Mouse (Mus musculus): ENCODE measurements at regions not wholly inside any gene's neighbourhood (a gene's known extent, or its start where the extent isn't known, plus 50 kb on each side); places are given as distances from the start of the nearest gene placed in this dataset.

GRCm38 (mm10) chr10:120666202-120666860, 190.1 kb upstream of the Hmga2 start:
- no peak for DNase-seq (ENCODE audit: low read depth)

- no peak for DNase-seq (ENCODE audit: low read depth)
These were observed 189.4 kb upstream of the Hmga2 start for GRCm38 (mm10) chr10:120665670-120666069.

DNA sequence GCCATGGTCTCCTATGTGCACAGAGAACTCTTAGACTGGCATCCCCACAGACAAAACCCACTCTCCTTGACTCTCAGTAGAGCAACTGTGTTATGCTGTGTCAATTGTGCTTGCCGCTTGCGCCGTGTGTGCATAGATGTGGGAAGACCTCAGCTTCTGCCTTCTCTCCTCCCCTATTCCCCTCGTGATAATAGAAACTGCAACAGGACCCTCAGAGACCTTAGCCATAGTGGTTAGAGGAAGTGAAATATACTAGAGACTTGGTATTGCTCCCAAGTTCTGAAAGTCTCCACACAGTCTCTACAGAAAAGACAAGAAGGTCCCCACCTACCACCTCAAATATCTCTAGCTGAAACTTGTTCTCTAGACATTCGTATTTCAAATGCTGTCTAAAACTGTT, 188.2 kb upstream of the Hmga2 start:
- no peak for DNase-seq (ENCODE audit: low read depth)

DNA sequence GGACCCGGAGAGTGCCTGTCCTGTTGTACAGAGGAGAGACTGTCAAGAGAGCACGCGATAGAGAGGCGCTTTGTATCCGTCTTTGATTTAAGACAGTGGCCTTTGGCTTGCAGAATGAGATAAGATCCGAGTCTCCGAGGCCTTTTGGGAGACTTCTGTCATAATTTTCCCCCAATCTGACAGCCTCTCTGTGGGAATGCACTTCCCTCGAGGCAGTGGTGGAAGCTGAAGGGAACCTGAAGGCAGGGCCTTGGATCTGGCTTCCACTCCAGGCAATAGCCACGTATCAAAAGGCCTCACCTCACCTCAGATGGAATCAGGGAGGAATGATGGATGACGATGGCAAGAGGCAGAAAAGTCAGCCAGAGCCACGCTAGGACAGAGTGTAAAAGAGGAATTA, 187.1 kb upstream of the Hmga2 start:
- no peak for DNase-seq (ENCODE audit: low read depth)

DNA sequence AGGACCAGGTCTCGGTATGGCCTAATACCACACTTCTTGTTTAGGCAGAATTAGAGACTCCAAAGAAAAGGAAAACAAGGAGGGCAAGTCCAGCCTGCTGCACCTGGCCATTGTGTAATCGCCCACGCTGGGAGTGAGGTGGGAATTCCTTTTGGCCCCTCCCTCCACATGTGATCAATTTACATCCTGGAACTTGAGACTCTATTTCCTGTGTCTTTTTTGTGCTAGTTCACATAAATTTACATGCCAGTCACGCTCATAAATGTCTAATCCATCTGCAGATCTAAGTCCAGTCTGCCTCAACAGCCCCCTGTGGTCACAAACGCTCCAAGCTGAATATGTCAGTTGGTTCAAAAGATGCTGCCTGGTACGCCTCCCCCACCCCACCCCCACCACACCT, 184.2 kb upstream of the Hmga2 start:
- no peak for DNase-seq (ENCODE audit: low read depth)

GRCm38 (mm10) chr10:120655238-120655931, 179.1 kb upstream of the Hmga2 start:
- no peak for DNase-seq (ENCODE audit: low read depth)

DNA sequence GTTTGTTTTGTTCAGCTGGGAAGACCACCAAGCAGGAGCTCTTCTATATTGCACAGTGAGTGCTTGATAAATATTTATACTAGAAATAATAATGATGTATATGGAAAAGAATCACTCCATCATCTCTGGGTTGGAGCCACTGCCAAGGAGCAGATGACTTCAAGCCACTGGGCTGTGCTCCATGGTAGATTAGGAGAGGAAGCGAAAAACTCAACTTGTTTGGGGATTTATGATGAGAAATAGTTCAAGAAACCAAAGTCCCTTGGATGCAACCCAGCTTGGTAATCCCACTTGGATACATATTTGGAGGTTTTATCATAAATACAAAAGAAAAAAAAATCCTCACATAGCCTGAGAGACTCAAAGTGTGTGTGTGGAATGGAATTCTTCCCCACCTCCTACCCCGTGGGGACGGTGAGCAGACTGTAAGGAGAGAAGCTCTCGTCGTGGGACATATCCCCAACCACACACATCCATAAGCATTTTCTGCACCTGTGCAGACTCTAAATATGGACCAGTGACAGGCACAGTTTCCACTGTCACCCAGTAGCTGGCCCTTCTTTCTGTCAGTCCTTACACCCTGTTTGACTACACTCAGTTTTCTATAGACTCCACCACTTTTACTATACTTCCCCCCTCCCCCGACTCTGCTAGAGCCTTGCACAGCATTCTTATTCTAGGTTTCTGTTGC, 176.4 kb upstream of the Hmga2 start:
- no peak for DNase-seq (ENCODE audit: low read depth)

GRCm38 (mm10) chr10:120651845-120652244, 175.6 kb upstream of the Hmga2 start:
- no peak for DNase-seq (ENCODE audit: low read depth)

- no peak for DNase-seq (ENCODE audit: low read depth)
These were observed 174.1 kb upstream of the Hmga2 start for GRCm38 (mm10) chr10:120650336-120650735.

- no peak for DNase-seq (ENCODE audit: low read depth)
These were observed 172.5 kb upstream of the Hmga2 start for GRCm38 (mm10) chr10:120648741-120649140.

DNA sequence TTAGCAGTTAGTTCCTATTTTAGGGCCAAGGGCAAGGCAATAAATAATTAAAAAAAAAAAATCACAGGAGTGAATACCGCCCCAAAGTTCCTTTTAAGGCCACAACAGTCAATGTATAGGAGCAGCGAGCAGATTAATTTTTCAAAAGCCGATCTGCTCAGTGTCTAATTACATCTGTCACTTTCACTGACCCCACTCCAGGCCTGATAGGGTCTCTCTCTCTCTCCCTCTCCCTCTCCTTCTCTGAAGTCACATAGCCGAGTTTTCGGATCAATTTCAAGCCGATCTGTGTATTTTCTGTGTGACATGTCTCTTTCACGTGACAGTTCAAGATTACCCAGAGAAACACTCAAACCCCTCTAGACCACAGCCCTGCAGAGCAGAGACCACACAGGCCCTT, 171.8 kb upstream of the Hmga2 start:
- DNase-seq (ENCODE audit: low read depth) = no peak

DNA sequence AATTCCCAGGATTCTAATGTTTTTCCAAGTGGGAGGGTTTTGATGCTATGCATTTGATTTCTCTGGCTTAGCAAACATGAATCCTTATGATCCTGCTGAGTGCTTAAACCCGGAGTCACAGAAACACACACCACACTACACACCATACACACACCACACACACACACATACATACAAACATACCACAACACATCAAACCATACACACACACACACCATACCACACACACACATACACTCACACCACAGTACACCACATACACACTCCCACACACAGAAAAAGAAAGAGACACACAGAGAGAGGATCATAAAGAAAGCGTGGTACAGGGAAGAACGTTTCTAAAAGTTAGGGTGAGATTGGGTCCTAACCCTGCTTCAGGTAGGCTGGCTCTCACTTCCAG, 171.1 kb upstream of the Hmga2 start:
- DNase-seq (ENCODE audit: low read depth) = no peak

DNA sequence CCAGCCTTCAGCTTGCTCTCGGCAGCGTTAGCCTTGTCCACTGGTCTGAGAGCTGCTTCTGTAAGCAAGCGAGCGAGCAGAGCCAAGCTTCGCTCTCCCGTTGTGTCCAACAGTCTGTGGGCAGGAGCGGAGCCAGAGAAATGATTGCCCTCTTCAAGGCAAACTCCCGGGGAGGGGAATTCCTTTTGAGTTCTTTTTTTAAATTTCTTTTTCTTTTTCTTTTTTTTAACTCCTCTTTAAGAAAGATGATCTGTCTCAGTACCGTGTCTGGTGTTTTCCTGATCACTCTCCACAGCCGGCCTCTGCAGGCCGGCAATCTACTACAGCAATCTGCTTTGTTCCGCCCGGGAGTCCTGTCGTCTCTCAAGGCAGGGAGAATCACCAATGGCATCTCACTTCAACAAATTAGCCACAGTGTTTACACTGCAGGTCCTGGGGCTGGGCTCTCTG, 170.6 kb upstream of the Hmga2 start:
- DNase-seq (ENCODE audit: low read depth) = no peak

DNA sequence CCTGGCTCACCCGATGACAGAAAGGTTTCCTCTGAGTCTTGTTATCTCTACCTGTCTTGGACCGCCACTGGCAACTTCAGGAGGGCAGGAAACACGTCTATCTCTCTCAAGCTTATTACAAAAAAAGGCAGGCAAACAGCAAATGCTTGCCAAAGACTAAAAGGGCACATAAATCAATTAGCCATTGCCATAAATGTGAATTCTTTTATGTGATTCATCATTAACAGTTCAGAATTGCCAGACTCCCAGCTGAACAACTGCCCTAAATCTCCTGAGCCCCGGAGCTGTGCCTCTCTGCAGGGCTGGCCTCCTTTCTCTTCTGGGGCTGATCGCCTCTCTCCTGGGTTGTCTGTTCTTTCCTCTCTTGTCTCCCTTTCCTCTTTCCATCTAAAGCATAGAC, 164.6 kb upstream of the Hmga2 start:
- DNase-seq (ENCODE audit: low read depth) = no peak

GRCm38 (mm10) chr10:120638316-120638715, 162.0 kb upstream of the Hmga2 start:
- no peak for DNase-seq (ENCODE audit: low read depth)

- DNase-seq (ENCODE audit: low read depth) = peak; percentile 49
These were observed 159.7 kb upstream of the Hmga2 start for GRCm38 (mm10) chr10:120635818-120636543.

- no peak for DNase-seq (ENCODE audit: low read depth)
These were observed 158.9 kb upstream of the Hmga2 start for GRCm38 (mm10) chr10:120635194-120635593.

GRCm38 (mm10) chr10:120632071-120632470, 155.8 kb upstream of the Hmga2 start:
- DNase-seq (ENCODE audit: low read depth) = no peak

- peak; percentile 31 for DNase-seq (ENCODE audit: low read depth)
These were observed 151.8 kb upstream of the Hmga2 start for GRCm38 (mm10) chr10:120628066-120628465.

GRCm38 (mm10) chr10:120625474-120625873, 149.2 kb upstream of the Hmga2 start:
- DNase-seq (ENCODE audit: low read depth) = peak; percentile 25

- DNase-seq (ENCODE audit: low read depth) = no peak
These were observed 148.1 kb upstream of the Hmga2 start for GRCm38 (mm10) chr10:120624203-120624942.
